Mouse (Mus musculus): Measurements from ENCODE around the gene Itfg2. TPM values are rescaled to one million over a fixed set of nuclear protein-coding genes. Genes with fewer than 3 reads are reported as not detected.

Itfg2 gene
- polyA plus RNA-seq, 1 experiment from 2014 or later: 19.1 TPM

GRCm38 (mm10) chr6:128370040-128370439 is 54.7 kb downstream of the Itfg2 start:
- DNase-seq (ENCODE audit: low spot score) (no peak), ATAC-seq (replicated peaks; ENCODE audit: low FRiP score, low read depth) (no peak)
- no peak overlapping the region for H3K9ac ChIP-seq (ENCODE audit: low read depth, low read length)
- no peaks in the 10 kb centered on the region for H3K27me3 ChIP-seq (ENCODE audit: insufficient read depth, low read length)
- no peak overlapping the region for H3K4me3 ChIP-seq (replicated peaks; ENCODE audit: low read depth, low read length)
- peaks cover 63% of the 10 kb centered on the region for H3K36me3 ChIP-seq (ENCODE audit: insufficient read depth, low read length)
- H3K4me2 ChIP-seq (ENCODE audit: low read length): no peak overlapping the region
- no peaks in the 10 kb centered on the region for H3K9me3 ChIP-seq (replicated peaks; ENCODE audit: low read length)
- H3K27ac ChIP-seq: no peak overlapping the region
- no peak for TF ChIP-seq CTCF (IDR thresholded peaks at IDR 0.05; ENCODE audit: low read depth)
- 90% methylated on average over 5 of the region's 5 CpGs for WGBS
- no peaks in the 10 kb centered on the region for H3K4me1 ChIP-seq (replicated peaks; ENCODE audit: insufficient read depth, low read length)

- DNase-seq (ENCODE audit: low spot score) (no peak), ATAC-seq (replicated peaks; ENCODE audit: low FRiP score, low read depth) (no peak)
- Histone ChIP-seq H3K27ac (no peak overlapping the region), H3K4me2 (ENCODE audit: low read length) (no peak overlapping the region), H3K27me3 (ENCODE audit: insufficient read depth, low read length) (no peaks in the 10 kb centered on the region), H3K4me3 (replicated peaks; ENCODE audit: low read depth, low read length) (no peak overlapping the region), H3K36me3 (ENCODE audit: insufficient read depth, low read length) (peaks cover 35% of the 10 kb centered on the region), H3K4me1 (replicated peaks; ENCODE audit: insufficient read depth, low read length) (0 out of 2 replicates have a peak, but pooled peaks cover 4% of the 10 kb centered on the region), H3K9me3 (replicated peaks; ENCODE audit: low read length) (no peaks in the 10 kb centered on the region), H3K9ac (ENCODE audit: low read depth, low read length) (no peak overlapping the region)
- over 99% methylated on average over 5 of the region's 5 CpGs for WGBS
- TF ChIP-seq CTCF (IDR thresholded peaks at IDR 0.05; ENCODE audit: low read depth): no peak
These were observed 58.3 kb downstream of the Itfg2 start for GRCm38 (mm10) chr6:128366466-128366865.

DNA sequence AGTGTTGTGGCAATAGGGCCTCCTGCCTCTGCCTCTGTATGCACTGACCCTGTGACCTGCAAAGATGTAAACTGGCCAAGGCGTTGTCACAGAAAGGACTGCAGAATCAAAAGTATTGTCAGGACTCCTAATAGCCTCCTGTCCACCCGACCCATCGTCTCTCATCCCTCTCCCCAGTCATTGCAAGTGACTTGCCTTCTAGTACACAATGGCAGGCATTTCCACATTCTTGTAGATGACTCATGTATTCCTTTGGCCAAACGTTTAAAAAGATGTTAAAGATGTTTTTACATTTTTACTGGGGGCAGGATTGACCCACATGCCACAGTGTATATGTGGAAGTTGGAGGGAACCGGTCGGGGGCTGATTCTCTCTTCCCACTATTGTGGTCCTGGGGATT is 60.0 kb downstream of the Itfg2 start:
- no peaks in the 10 kb centered on the region for H3K9me3 ChIP-seq (replicated peaks; ENCODE audit: low read length)
- TF ChIP-seq CTCF (IDR thresholded peaks at IDR 0.05; ENCODE audit: low read depth): no peak
- no peaks in the 10 kb centered on the region for H3K27me3 ChIP-seq (ENCODE audit: insufficient read depth, low read length)
- no peak overlapping the region for H3K9ac ChIP-seq (ENCODE audit: low read depth, low read length)
- ATAC-seq (replicated peaks; ENCODE audit: low FRiP score, low read depth): no peak
- peaks cover 19% of the 10 kb centered on the region for H3K36me3 ChIP-seq (ENCODE audit: insufficient read depth, low read length)
- no peak overlapping the region for H3K4me2 ChIP-seq (ENCODE audit: low read length)
- H3K4me1 ChIP-seq (replicated peaks; ENCODE audit: insufficient read depth, low read length): 0 out of 2 replicates have a peak, but pooled peaks cover 8% of the 10 kb centered on the region
- DNase-seq (ENCODE audit: low spot score): no peak
- 80% methylated on average over 6 of the region's 6 CpGs for WGBS
- no peak overlapping the region for H3K4me3 ChIP-seq (replicated peaks; ENCODE audit: low read depth, low read length)
- H3K27ac ChIP-seq: no peak overlapping the region

DNA sequence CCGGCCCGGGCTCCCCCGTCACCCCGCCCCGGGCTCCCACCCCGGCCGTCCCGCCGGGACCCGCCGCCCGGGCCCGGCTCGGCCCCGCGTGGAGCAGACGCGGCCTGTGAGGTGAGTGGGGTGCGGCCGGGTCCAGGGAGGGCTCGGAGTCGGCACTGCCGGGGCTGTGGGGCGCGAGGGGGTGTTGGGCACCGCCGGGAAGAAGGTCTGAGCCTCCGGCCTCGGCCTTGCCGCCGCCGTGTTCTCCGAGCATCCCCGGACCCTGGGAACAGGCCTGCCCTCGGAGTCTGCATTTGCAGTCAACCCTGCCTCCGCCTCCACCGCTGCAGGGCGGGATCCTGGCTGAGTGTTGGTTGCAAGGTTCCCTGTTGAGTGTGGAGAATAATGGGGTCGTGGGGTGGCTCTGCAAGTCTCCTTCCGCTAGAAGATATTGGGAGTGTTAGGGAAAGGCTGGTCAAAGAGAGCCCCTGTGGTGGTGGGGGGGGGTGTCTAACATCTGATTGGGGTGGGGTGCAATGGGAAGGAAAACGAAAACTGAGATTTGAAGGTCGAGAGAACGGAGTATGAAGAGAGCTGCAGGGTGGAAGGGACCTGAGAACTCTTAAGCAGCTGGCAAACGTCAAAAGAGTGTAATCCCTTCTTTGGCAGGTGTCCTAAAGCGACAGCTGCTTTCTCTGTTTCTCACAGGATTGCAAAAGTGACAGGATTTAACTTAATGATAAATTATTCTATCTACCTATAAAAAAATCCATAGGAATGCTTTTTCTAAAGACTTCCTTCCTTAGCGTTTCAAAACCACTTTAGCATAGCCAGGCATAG is 61.5 kb downstream of the Itfg2 start:
- Histone ChIP-seq H3K27ac (peak overlapping the region; percentile 93), H3K36me3 (ENCODE audit: insufficient read depth, low read length) (peaks cover 18% of the 10 kb centered on the region), H3K9me3 (replicated peaks; ENCODE audit: low read length) (no peaks in the 10 kb centered on the region), H3K4me2 (ENCODE audit: low read length) (peak overlapping the region; percentile 87), H3K27me3 (ENCODE audit: insufficient read depth, low read length) (no peaks in the 10 kb centered on the region), H3K9ac (ENCODE audit: low read depth, low read length) (peak overlapping the region; percentile 93), H3K4me1 (replicated peaks; ENCODE audit: insufficient read depth, low read length) (0 out of 2 replicates have a peak, but pooled peaks cover 8% of the 10 kb centered on the region), H3K4me3 (replicated peaks; ENCODE audit: low read depth, low read length) (peak overlapping the region; percentile 85)
- DNase-seq (ENCODE audit: low spot score): peak; percentile 41
- ATAC-seq (replicated peaks; ENCODE audit: low FRiP score, low read depth): peak; percentile 42
- no peak for TF ChIP-seq CTCF (IDR thresholded peaks at IDR 0.05; ENCODE audit: low read depth)
- WGBS: 2% methylated on average over 46 of the region's 46 CpGs

DNA sequence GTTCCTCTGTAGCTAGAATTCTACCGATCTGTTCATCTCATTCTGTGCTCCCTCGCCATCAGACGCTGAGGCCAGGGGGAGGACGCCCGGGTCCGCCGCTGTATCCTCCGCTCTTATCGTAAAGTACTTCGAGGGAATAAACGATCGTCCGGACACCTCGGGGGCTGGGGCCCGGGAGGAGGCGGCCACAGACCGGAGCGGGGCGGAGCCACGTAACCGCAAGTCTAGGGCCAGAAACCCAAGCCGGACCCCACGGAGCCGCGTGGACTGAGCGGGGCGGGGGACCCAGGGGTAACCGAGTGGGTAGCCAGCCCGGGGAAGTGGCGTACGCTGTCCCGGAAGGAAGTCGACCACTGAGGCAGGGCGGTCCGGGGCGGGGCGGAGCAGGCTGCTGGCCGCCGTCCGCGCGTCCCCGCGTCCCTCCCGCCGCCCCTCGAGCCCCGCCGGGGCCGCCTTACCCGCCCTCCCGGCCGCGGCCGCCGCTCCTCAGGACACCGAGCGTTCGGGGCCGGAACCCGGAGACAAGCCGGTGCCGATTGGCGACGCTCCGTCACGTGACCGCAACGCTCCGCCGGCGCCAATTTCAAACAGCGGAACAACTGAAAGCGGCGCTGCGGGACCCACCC is 62.2 kb downstream of the Itfg2 start, which contains the start of the genes Rhno1 and Foxm1:
TSS of gene Rhno1 (minus strand) at position 531 of the 626 bp plus-strand sequence.
TSS of gene Foxm1 (plus strand) at position 587 of the 626 bp plus-strand sequence.
- no peak for TF ChIP-seq CTCF (IDR thresholded peaks at IDR 0.05; ENCODE audit: low read depth)
- Histone ChIP-seq H3K9ac (ENCODE audit: low read depth, low read length) (peak within 1 kb of the TSS; percentile 93), H3K36me3 (ENCODE audit: insufficient read depth, low read length) (peaks cover 12% of the 10 kb centered on the region), H3K27ac (peak within 1 kb of the TSS; percentile 93), H3K4me3 (replicated peaks; ENCODE audit: low read depth, low read length) (peak within 1 kb of the TSS; percentile 85), H3K4me2 (ENCODE audit: low read length) (peak within 1 kb of the TSS; percentile 87), H3K4me1 (replicated peaks; ENCODE audit: insufficient read depth, low read length) (0 out of 2 replicates have a peak, but pooled peaks cover 8% of the 10 kb centered on the region), H3K9me3 (replicated peaks; ENCODE audit: low read length) (no peaks in the 10 kb centered on the region), H3K27me3 (ENCODE audit: insufficient read depth, low read length) (no peaks in the 10 kb centered on the region)
- ATAC-seq (replicated peaks; ENCODE audit: low FRiP score, low read depth) (peak; percentile 81), DNase-seq (ENCODE audit: low spot score) (peak; percentile 84)
- WGBS: under 1% methylated on average over 56 of the region's 76 CpGs

DNA sequence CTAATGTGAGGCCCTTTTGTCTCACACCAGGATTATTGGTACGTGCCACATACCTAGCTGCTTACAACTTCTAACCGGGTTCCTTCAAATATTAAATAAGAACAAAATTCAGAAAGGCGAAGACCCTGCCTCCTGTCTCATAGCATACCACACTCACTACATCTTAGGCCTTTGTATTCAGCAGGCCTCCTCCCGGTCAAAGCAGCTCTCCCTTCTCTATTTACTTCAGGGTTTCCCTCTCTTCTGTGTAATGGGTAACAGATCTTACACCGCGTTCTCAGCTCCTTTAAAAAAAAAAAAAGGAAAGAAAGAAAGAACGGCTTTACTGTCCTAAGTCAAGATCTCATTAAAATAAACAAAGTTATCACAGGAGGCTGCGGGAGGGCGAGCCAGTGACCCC is 62.8 kb downstream of the Itfg2 start:
- H3K9ac ChIP-seq (ENCODE audit: low read depth, low read length): peak overlapping the region; percentile 93
- DNase-seq (ENCODE audit: low spot score): no peak

More for the DNA sequence above, 62.8 kb downstream of the Itfg2 start:
- peak overlapping the region; percentile 87 for H3K4me2 ChIP-seq (ENCODE audit: low read length)
- H3K4me3 ChIP-seq (replicated peaks; ENCODE audit: low read depth, low read length): peak overlapping the region; percentile 85
- H3K27ac ChIP-seq: peak overlapping the region; percentile 93
- TF ChIP-seq CTCF (IDR thresholded peaks at IDR 0.05; ENCODE audit: low read depth): no peak
- peaks cover 7% of the 10 kb centered on the region for H3K36me3 ChIP-seq (ENCODE audit: insufficient read depth, low read length)
- no peaks in the 10 kb centered on the region for H3K9me3 ChIP-seq (replicated peaks; ENCODE audit: low read length)
- no peaks in the 10 kb centered on the region for H3K27me3 ChIP-seq (ENCODE audit: insufficient read depth, low read length)
- 16% methylated on average over 9 of the region's 9 CpGs for WGBS
- H3K4me1 ChIP-seq (replicated peaks; ENCODE audit: insufficient read depth, low read length): 0 out of 2 replicates have a peak, but pooled peaks cover 8% of the 10 kb centered on the region
- ATAC-seq (replicated peaks; ENCODE audit: low FRiP score, low read depth): no peak

Other genes with a start within 250 kb of the Itfg2 start
- gene Tead4, start 124.1 kb downstream of the Itfg2 start, polyA plus RNA-seq (2015; fragmentation: Nextera tagmentation; extraction: Ambion mirVana): 2.3 TPM in 2 replicates
- gene Tulp3, start 69.1 kb downstream of the Itfg2 start, polyA plus RNA-seq (2015; fragmentation: Nextera tagmentation; extraction: Ambion mirVana): 15.0 and 17.6 TPM in 2 replicates
- gene Rhno1, start 62.0 kb downstream of the Itfg2 start, polyA plus RNA-seq (2015; fragmentation: Nextera tagmentation; extraction: Ambion mirVana): 68.3 and 73.9 TPM in 2 replicates
- 11.8 TPM in 2 replicates for gene Foxm1, start 62.0 kb downstream of the Itfg2 start, polyA plus RNA-seq (2015; fragmentation: Nextera tagmentation; extraction: Ambion mirVana)
- gene Tex52, start 49.5 kb downstream of the Itfg2 start, polyA plus RNA-seq (2015; fragmentation: Nextera tagmentation; extraction: Ambion mirVana): not detected in 2 replicates
- gene Gm44596, start 49.4 kb downstream of the Itfg2 start, polyA plus RNA-seq (2015; fragmentation: Nextera tagmentation; extraction: Ambion mirVana): not detected in 2 replicates
- gene Nrip2, start 25.6 kb downstream of the Itfg2 start, polyA plus RNA-seq (2015; fragmentation: Nextera tagmentation; extraction: Ambion mirVana): 21.2 and 23.5 TPM in 2 replicates
- 286 and 317 TPM in 2 replicates for gene Fkbp4, start 13.7 kb upstream of the Itfg2 start, polyA plus RNA-seq (2015; fragmentation: Nextera tagmentation; extraction: Ambion mirVana)
- gene Pzp, start 101.8 kb upstream of the Itfg2 start, polyA plus RNA-seq (2015; fragmentation: Nextera tagmentation; extraction: Ambion mirVana): 0.25 and 0.79 TPM in 2 replicates
- 0.71 and 0.84 TPM in 2 replicates for gene A2ml1, start 156.7 kb upstream of the Itfg2 start, polyA plus RNA-seq (2015; fragmentation: Nextera tagmentation; extraction: Ambion mirVana)
- gene Klrb1a, start 198.6 kb upstream of the Itfg2 start, polyA plus RNA-seq (2015; fragmentation: Nextera tagmentation; extraction: Ambion mirVana): 0.54 and 0.66 TPM in 2 replicates
- 1.9 and 2.2 TPM in 2 replicates for gene Clec2h, start 237.5 kb upstream of the Itfg2 start, polyA plus RNA-seq (2015; fragmentation: Nextera tagmentation; extraction: Ambion mirVana)